Mouse (Mus musculus): ENCODE results near the gene Pomt2. TPM values are rescaled to one million over a fixed set of nuclear protein-coding genes. Genes with fewer than 3 reads are reported as not detected.

Pomt2 gene
- 17.1 and 19.2 TPM in 2 replicates for polyA plus RNA-seq (2014; fragmentation: Nextera tagmentation; extraction: Ambion mirVana)

DNA sequence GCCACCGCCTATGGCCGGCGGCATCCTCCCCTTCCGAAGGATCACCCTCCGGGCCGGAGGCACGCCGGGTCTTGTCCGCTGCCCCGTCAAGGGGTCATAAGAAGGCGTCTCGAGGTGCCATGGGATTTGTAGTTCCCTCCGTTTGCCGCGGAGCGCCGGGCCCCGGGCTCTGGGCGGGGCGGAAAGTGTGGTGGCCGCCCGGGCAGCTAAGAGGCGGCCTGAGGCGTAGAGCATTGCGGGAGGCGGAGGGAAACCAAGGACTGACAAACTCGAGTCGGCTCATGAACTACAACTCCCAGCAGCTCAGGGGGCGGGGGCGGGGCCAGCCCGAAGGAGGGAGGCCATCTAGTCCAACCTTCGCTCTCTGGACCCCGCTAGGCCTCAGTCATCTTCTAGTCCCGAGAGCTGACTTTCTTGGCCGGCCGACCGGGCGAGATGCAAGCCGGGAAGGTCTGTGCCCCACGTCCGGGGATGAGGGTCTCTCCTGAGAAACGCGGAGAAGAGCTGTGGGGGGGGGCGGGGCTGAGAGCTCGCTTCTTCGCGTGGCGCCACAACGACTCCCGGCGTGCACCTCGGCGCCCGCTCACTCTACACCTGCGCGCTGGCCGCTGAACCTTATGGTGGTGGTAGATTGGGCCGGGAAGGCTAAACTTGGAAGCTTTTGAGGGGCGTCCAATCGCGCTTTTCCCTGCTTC, at the start of gene Pomt2:
TSS of gene Pomt2 (minus strand) at position 574 of the 695 bp plus-strand sequence.
- ATAC-seq (replicated peaks; ENCODE audit: low FRiP score, low TSS enrichment, low read depth): peak; percentile 98
- DNase-seq (ENCODE audit: low spot score): peak; percentile 95
- Histone ChIP-seq H3K4me2 (ENCODE audit: low read length) (peak within 1 kb of the TSS; percentile 83), H3K27me3 (replicated peaks; ENCODE audit: control insufficient read depth, insufficient read depth, low read length) (no peaks in the 10 kb centered on the region), H3K9me3 (ENCODE audit: control insufficient read depth, low read length) (peaks cover 6% of the 10 kb centered on the region; the same call in 1 of the 2 replicates), H3K4me1 (replicated peaks; ENCODE audit: control insufficient read depth, insufficient read depth, low read length) (peaks cover 5% of the 10 kb centered on the region; the same call in 1 of the 2 replicates), H3K9ac (ENCODE audit: low read length) (peak within 1 kb of the TSS; percentile 64), H3K27ac (ENCODE audit: low read depth) (peak within 1 kb of the TSS; percentile 92), H3K4me3 (ENCODE audit: low read depth, low read length) (peak within 1 kb of the TSS; percentile 69), H3K36me3 (ENCODE audit: control insufficient read depth, insufficient read depth, low read length) (no peaks in the 10 kb centered on the region)
- WGBS: under 1% methylated on average over 61 of the region's 61 CpGs

DNA sequence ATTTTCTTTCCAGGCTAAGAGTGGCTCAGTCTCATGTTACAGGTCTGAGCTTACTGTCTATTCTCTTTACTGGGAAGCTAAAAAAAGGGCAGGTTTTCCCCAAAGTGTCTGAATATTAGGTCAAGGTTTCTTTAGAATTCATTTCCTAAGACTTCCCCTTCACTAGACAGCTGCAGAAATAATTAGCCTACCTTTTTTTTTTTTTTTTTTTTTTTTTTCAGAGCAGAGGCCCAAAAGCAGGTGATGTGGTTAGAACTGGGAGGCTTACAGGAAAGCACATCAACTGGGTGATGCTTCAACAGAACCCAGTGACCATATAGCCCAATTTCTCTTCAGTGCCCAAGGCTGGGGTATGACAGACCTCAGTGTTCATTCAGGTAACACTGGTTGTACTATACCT, 48.5 kb upstream of the Pomt2 start:
- Histone ChIP-seq H3K4me1 (replicated peaks; ENCODE audit: control insufficient read depth, insufficient read depth, low read length) (peaks cover 6% of the 10 kb centered on the region), H3K9ac (ENCODE audit: low read length) (no peak overlapping the region), H3K27me3 (replicated peaks; ENCODE audit: control insufficient read depth, insufficient read depth, low read length) (no peaks in the 10 kb centered on the region), H3K4me3 (ENCODE audit: low read depth, low read length) (no peak overlapping the region), H3K27ac (ENCODE audit: low read depth) (no peak overlapping the region), H3K9me3 (ENCODE audit: control insufficient read depth, low read length) (no peaks in the 10 kb centered on the region), H3K4me2 (ENCODE audit: low read length) (no peak overlapping the region), H3K36me3 (ENCODE audit: control insufficient read depth, insufficient read depth, low read length) (no peaks in the 10 kb centered on the region)
- DNase-seq (ENCODE audit: low spot score): no peak
- no peak for ATAC-seq (replicated peaks; ENCODE audit: low FRiP score, low TSS enrichment, low read depth)

DNA sequence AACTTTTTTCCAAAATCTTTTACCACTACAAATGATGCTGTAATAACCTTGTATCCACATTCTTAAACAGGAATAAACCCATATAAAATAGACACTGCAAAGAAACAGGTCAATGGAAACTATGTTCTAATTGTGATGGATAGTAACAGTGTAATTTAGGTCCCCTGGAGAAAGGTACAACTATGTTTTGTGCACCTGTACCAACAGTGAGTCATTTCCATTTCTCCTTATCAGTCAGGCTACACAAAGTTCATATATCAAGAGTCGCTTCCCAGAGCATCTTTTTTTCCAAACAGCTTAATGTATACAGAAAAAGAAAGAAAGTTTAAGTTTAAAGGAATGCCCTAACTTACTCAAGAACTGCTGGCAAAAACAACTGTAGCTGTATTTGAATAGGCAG, 47.3 kb upstream of the Pomt2 start:
- no peaks in the 10 kb centered on the region for H3K36me3 ChIP-seq (ENCODE audit: control insufficient read depth, insufficient read depth, low read length)
- H3K27me3 ChIP-seq (replicated peaks; ENCODE audit: control insufficient read depth, insufficient read depth, low read length): no peaks in the 10 kb centered on the region
- H3K9me3 ChIP-seq (ENCODE audit: control insufficient read depth, low read length): no peaks in the 10 kb centered on the region
- no peak overlapping the region for H3K4me2 ChIP-seq (ENCODE audit: low read length)
- WGBS: 50% methylated on average over 1 of the region's 1 CpGs
- no peak overlapping the region for H3K4me3 ChIP-seq (ENCODE audit: low read depth, low read length)
- no peak for DNase-seq (ENCODE audit: low spot score)
- H3K27ac ChIP-seq (ENCODE audit: low read depth): no peak overlapping the region
- peaks cover 6% of the 10 kb centered on the region for H3K4me1 ChIP-seq (replicated peaks; ENCODE audit: control insufficient read depth, insufficient read depth, low read length)
- no peak overlapping the region for H3K9ac ChIP-seq (ENCODE audit: low read length)
- no peak for ATAC-seq (replicated peaks; ENCODE audit: low FRiP score, low TSS enrichment, low read depth)

DNA sequence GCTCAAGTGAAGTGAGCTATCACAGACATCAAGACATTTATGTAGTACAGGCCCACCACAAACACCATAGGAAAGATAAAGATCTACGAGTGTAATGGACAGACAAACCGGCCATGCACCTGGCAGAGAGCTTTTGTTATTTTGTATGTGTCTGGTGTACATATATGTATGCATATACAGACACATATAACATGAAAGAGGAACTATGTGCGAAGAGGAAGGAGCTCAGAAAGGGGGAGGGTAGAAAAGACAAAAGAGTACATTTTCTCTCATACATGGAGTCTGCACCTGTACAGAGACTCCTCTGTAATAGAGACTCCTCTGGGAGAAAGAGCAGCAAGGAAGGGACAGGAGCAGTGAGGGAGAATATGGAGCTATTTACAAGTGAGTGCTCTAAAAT, 45.2 kb upstream of the Pomt2 start:
- ATAC-seq (replicated peaks; ENCODE audit: low FRiP score, low TSS enrichment, low read depth) (no peak), DNase-seq (ENCODE audit: low spot score) (no peak)
- no peaks in the 10 kb centered on the region for H3K27me3 ChIP-seq (replicated peaks; ENCODE audit: control insufficient read depth, insufficient read depth, low read length)
- H3K4me1 ChIP-seq (replicated peaks; ENCODE audit: control insufficient read depth, insufficient read depth, low read length): no peaks in the 10 kb centered on the region
- H3K4me3 ChIP-seq (ENCODE audit: low read depth, low read length): no peak overlapping the region
- H3K4me2 ChIP-seq (ENCODE audit: low read length): no peak overlapping the region
- H3K9ac ChIP-seq (ENCODE audit: low read length): no peak overlapping the region
- H3K36me3 ChIP-seq (ENCODE audit: control insufficient read depth, insufficient read depth, low read length): no peaks in the 10 kb centered on the region
- no peaks in the 10 kb centered on the region for H3K9me3 ChIP-seq (ENCODE audit: control insufficient read depth, low read length)
- WGBS: 81% methylated on average over 3 of the region's 3 CpGs
- no peak overlapping the region for H3K27ac ChIP-seq (ENCODE audit: low read depth)

DNA sequence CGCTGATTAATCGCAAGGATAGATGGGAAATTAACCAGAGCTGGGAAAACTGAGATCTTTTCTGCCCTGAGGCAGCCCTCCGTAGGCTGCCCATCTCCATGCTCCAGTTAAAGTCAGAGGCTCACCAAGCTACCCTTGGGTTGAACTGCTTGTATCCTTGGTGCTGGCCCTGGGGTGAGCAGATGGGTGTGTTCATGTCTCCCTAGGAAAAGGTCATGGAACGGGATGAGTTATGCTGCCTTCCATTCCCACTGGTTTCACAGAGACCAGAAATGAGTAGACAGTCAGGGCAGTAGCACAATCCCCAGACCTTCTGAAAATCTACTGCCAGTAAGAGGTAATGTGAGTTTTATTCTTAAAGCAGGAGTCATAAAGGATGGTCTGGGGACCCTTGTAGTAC, 29.9 kb upstream of the Pomt2 start:
- ATAC-seq (replicated peaks; ENCODE audit: low FRiP score, low TSS enrichment, low read depth): no peak
- WGBS: 96% methylated on average over 4 of the region's 4 CpGs

DNA sequence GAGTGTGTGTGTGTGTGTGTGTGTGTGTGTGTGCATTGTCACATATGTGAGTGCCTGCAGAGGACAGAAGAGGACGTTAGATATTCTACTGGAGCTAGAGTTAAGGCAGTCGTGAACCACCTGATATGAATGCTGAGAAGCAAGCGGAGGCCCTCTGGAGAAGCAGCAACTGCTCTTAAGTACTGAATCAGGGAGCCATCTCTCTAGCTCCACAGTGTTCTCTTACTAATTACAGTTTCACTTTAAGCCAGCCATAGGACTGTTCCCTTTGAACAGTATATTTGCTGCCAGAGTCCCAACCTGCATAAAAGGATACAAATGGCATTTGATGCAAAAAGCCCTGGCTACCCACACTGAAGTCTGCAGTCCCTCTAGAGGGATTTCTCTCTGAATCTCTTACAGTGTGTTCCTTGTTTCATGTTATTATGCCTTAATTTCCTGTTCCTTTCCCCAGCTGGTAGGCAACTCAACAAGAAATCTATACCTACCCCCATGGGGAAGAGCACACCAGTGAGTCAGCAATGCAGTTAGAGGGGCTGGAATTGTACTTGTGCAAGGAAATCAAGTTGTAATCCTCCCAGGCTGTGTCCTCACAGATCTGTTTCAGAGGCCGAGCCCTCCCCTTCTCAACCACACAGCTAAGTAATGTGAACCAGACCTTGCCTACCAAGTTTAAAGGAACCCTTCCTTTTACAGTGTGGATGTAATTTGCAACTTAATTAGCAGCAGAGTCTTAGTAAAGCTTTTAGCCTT, 27.6 kb upstream of the Pomt2 start:
- WGBS: 83% methylated on average over 4 of the region's 4 CpGs
- H3K4me3 ChIP-seq (ENCODE audit: low read depth, low read length): no peak overlapping the region
- no peaks in the 10 kb centered on the region for H3K4me1 ChIP-seq (replicated peaks; ENCODE audit: control insufficient read depth, insufficient read depth, low read length)

More for the DNA sequence above, 29.9 kb upstream of the Pomt2 start:
- Histone ChIP-seq H3K4me1 (replicated peaks; ENCODE audit: control insufficient read depth, insufficient read depth, low read length) (no peaks in the 10 kb centered on the region), H3K9ac (ENCODE audit: low read length) (no peak overlapping the region), H3K9me3 (ENCODE audit: control insufficient read depth, low read length) (no peaks in the 10 kb centered on the region), H3K4me2 (ENCODE audit: low read length) (no peak overlapping the region), H3K36me3 (ENCODE audit: control insufficient read depth, insufficient read depth, low read length) (no peaks in the 10 kb centered on the region), H3K27me3 (replicated peaks; ENCODE audit: control insufficient read depth, insufficient read depth, low read length) (no peaks in the 10 kb centered on the region), H3K27ac (ENCODE audit: low read depth) (no peak overlapping the region), H3K4me3 (ENCODE audit: low read depth, low read length) (no peak overlapping the region)
- no peak for DNase-seq (ENCODE audit: low spot score)

DNA sequence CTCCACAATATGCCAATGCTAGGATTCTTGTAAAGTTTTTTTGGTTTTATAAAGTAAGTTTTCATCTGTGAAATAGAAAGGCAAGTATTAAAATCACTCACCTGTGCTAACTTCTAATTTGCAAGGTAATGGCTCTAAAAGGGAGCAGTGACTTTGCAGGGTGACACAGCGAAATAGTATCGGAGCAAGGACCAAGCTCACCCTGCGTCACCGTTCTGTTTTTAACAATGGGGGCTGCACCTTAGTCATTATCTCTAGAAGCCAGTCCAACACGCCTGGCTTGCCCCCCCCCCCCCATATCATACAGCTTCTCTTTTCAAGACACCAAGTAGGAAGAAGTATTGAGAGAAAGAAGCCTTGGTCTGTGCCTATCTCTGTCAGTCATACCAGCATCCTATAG, 13.0 kb upstream of the Pomt2 start:
- no peak overlapping the region for H3K4me3 ChIP-seq (ENCODE audit: low read depth, low read length)
- DNase-seq (ENCODE audit: low spot score) (no peak), ATAC-seq (replicated peaks; ENCODE audit: low FRiP score, low TSS enrichment, low read depth) (no peak)
- no peaks in the 10 kb centered on the region for H3K9me3 ChIP-seq (ENCODE audit: control insufficient read depth, low read length)
- no peak overlapping the region for H3K27ac ChIP-seq (ENCODE audit: low read depth)
- no peak overlapping the region for H3K9ac ChIP-seq (ENCODE audit: low read length)
- H3K36me3 ChIP-seq (ENCODE audit: control insufficient read depth, insufficient read depth, low read length): no peaks in the 10 kb centered on the region
- 91% methylated on average over 5 of the region's 5 CpGs for WGBS
- peaks cover 9% of the 10 kb centered on the region; the same call in 1 of the 2 replicates for H3K4me1 ChIP-seq (replicated peaks; ENCODE audit: control insufficient read depth, insufficient read depth, low read length)
- H3K4me2 ChIP-seq (ENCODE audit: low read length): no peak overlapping the region
- H3K27me3 ChIP-seq (replicated peaks; ENCODE audit: control insufficient read depth, insufficient read depth, low read length): no peaks in the 10 kb centered on the region

More for the DNA sequence above, 27.6 kb upstream of the Pomt2 start:
- no peak overlapping the region for H3K27ac ChIP-seq (ENCODE audit: low read depth)
- peaks cover 11% of the 10 kb centered on the region; the same call in 1 of the 2 replicates for H3K36me3 ChIP-seq (ENCODE audit: control insufficient read depth, insufficient read depth, low read length)
- H3K27me3 ChIP-seq (replicated peaks; ENCODE audit: control insufficient read depth, insufficient read depth, low read length): no peaks in the 10 kb centered on the region
- no peak overlapping the region for H3K4me2 ChIP-seq (ENCODE audit: low read length)
- H3K9ac ChIP-seq (ENCODE audit: low read length): no peak overlapping the region
- ATAC-seq (replicated peaks; ENCODE audit: low FRiP score, low TSS enrichment, low read depth) (no peak), DNase-seq (ENCODE audit: low spot score) (no peak)
- no peaks in the 10 kb centered on the region for H3K9me3 ChIP-seq (ENCODE audit: control insufficient read depth, low read length)

DNA sequence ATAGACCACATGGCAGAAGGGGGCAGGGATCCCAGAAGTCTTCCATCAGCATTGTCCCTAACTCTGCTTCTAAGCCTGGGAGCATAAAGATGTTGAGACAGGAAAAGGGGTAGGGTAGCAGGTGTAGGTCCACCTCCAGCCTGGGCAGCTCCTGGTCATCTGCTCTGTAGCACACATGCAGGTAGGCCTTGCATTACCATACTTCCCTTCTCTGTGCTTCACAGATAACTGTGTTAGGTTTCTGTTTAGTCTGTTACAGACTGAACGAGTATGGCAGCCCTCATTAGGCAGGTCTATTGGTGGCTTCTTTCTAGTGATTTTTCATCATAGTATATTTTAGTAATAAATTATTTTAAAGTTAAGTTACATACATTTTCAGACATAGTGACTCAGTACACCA, 12.5 kb upstream of the Pomt2 start:
- WGBS: 78% methylated on average over 1 of the region's 1 CpGs
- Histone ChIP-seq H3K4me3 (ENCODE audit: low read depth, low read length) (no peak overlapping the region), H3K9me3 (ENCODE audit: control insufficient read depth, low read length) (no peaks in the 10 kb centered on the region), H3K4me2 (ENCODE audit: low read length) (no peak overlapping the region), H3K27ac (ENCODE audit: low read depth) (no peak overlapping the region), H3K27me3 (replicated peaks; ENCODE audit: control insufficient read depth, insufficient read depth, low read length) (no peaks in the 10 kb centered on the region), H3K9ac (ENCODE audit: low read length) (no peak overlapping the region), H3K4me1 (replicated peaks; ENCODE audit: control insufficient read depth, insufficient read depth, low read length) (peaks cover 9% of the 10 kb centered on the region; the same call in 1 of the 2 replicates), H3K36me3 (ENCODE audit: control insufficient read depth, insufficient read depth, low read length) (no peaks in the 10 kb centered on the region)
- ATAC-seq (replicated peaks; ENCODE audit: low FRiP score, low TSS enrichment, low read depth): no peak
- no peak for DNase-seq (ENCODE audit: low spot score)

Data from intestine, embryonic 14.5 days (tissue).